Mouse (Mus musculus) embryo, embryonic 11.5 days (tissue): ENCODE measurements around the gene Atp8b4.
"Not testable (repeated sequence)": the region's sequence is repeated elsewhere in the genome, so short reads cannot be mapped to it uniquely, and the experiment has no call there.

ENCODE experiments used
- DNase-seq: peaks from one replicate; pipeline ENCODE4 v3.0.0-alpha.2; 2012; ENCODE audit warnings: low read depth, low spot score

Atp8b4 gene

GRCm38 (mm10) chr2:126500521-126500920 is at the start of gene Atp8b4:
Gene Atp8b4, minus strand, starts transcription at chr2:126500674.
- no peak for DNase-seq

DNA sequence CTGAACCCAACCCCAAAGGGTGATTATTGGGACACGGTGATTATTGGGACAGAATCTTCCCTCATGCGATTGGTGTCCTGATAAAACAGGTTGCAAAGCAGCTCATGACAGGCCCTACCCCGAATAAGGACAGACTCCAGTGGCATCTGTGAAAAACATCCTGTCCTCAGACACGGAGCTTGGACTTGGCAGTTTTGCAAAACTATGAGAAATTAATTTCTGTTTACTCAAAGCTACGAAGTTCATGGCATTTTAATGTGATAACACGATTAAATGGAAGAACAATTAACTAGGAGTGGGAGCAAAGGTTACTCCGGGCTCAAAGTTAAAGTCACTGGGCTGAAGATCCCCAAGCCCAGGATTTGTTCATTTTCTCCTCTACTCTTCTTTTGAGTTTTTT is 49.2 kb upstream of the Atp8b4 start:
- no peak for DNase-seq

GRCm38 (mm10) chr2:126546392-126546791 is 45.9 kb upstream of the Atp8b4 start:
- DNase-seq: no peak

GRCm38 (mm10) chr2:126545297-126545696 is 44.8 kb upstream of the Atp8b4 start:
- DNase-seq: no peak

- no peak for DNase-seq
These were observed 41.7 kb upstream of the Atp8b4 start for GRCm38 (mm10) chr2:126542211-126542610.

DNA sequence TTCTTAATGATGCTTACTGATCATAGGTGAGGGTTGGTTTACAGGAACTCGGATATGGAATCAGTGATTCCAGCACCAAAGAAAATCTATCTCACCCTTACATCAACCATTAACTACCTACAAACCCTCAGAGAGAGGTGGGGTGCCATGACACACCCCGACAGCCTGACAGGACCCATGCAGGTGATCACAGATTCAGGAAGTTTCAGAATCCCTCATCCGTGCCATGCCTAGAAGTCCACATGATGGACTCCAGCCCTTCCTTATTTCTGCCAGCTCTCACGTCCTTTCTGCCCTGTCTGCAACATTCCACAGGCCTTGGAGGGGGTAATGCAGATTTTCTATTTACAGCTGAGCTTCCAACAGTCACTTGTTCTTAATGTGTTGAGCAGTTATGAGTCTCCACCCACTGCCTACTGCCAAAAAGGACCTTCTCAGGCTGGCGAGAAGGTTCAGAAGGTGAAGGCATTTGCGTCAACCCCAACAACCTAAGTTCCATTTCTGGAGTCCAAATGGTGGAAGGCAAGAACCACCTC is 40.0 kb upstream of the Atp8b4 start:
- DNase-seq: no peak

GRCm38 (mm10) chr2:126537654-126538053 is 37.2 kb upstream of the Atp8b4 start:
- DNase-seq: no peak

DNA sequence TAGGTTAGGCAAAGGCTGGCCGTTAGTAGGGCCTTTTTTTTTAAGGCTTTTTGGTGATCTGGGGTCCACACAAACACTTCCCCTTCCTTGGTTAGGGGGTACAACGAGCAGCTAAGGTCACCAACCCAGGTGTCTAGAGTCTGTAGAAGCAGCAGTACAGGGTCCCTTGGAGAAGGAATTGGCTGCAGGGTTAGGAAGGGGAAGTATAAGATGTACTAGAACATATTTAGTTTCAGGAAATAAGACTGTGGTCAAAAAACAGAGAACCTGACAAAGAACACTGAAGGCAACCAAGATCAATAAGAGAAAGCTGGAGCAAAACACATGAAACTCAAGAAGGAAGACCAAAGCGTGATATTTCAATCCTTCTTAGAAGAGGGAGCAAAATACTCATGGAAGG is 30.1 kb upstream of the Atp8b4 start:
- DNase-seq: no peak

DNA sequence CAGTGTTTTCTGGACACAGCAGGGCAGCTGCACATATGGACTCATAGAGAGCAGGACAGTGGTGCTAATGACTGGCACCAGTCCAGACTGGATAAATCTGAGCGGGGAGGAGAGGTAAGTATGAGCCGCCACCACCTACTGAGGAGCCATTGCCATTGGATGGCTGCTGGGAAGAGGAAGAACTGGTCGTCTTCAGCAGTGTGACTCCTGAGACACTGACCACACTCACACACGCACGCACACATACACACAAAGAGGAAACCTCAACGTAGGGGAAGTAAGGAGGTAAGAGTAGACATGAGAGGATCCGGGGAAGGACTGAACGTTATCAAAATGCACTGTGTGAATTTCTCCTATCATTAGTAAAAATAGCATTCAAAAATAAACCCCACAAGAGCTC is 27.0 kb upstream of the Atp8b4 start:
- DNase-seq: no peak

GRCm38 (mm10) chr2:126524271-126524670 is 23.8 kb upstream of the Atp8b4 start:
- no peak for DNase-seq

DNA sequence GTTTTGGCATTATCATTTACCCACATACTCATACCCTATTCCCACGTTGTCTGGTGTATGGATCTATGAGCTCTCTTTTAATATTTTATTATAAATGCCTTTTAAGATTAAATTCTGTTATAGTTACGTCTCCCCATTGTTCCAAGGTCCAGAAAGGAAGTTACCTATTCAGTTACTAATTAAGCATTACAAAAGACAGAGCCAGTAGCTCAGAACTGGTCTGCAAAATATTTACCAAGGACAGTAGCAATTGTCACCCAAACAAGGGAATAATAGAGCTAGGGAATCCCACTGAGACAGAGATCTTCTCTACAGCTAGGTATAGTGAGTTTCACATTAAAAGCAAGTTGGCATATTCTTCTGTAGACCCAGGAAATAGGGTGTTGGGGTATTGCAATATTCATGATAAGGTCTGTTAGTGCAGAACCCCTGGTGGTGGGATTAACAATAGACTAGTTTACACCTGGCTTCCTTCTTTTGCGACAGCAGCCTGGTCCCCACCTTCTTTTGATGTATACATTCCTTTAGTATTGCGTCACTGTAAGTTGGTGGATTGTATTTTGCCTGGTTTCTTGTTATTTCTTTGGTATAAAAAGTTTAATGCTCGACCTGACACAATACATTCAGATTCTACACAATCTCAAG is 22.7 kb upstream of the Atp8b4 start:
- not testable (repeated sequence) for DNase-seq

GRCm38 (mm10) chr2:126522056-126522455 is 21.6 kb upstream of the Atp8b4 start:
- DNase-seq: no peak

- DNase-seq: no peak
These were observed 21.0 kb upstream of the Atp8b4 start for GRCm38 (mm10) chr2:126521471-126521870.

GRCm38 (mm10) chr2:126520828-126521227 is 20.4 kb upstream of the Atp8b4 start:
- peak; percentile 44 for DNase-seq

GRCm38 (mm10) chr2:126519872-126520581 is 19.6 kb upstream of the Atp8b4 start:
- no peak for DNase-seq

DNA sequence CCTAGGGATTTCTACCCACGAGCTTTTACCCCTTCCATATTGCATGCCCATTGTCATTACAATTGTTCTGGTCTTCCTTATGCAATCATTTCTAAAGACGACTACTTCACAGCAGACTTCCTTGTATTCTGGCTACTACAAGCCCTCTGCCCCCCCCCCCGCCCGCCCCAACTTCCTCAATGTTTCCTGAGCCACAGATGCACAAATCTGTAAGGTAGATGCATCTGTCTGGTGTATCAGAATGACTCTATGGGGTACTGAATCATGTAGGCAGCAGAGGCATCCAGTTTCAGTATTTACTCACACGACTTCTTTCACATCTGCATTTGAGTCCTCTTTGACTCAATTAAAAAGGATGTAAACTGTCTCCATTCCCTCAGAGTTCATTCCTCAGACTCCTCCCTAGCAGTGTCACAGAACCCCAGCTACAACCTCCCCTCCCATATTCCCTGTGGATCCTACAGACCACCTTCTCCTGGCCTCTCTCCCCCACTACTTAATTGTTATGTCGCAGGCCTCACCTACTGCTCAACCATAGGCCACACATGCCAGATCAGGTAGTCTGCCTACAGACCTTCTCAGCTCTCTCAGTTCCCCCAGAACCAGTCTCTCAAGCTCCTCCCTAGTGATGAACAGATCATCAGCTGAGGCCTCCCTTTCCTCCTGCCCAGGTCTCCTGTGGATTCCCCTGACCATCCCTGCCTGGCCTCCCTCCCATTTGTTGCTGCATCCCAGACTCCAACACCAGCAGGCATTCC is 14.8 kb upstream of the Atp8b4 start:
- DNase-seq: no peak

DNA sequence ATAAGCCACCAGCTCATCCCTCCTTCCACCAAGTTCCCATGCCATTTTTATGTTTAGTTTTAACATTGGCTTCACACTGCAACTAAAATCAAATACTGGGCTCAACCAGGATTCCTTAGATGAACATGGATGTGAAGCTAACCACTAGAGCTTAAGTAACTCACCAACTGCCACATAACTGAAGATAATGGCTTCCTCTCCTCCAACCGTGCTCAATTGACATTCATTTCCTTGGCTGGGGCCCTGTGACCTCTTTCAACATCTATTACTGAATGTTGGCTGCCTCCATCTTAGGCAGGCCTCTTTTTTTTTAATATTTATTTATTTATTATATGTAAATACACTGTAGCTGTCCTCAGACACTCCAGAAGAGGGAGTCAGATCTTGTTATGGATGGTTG is 7.8 kb upstream of the Atp8b4 start:
- no peak for DNase-seq

GRCm38 (mm10) chr2:126507477-126507876 is 7.0 kb upstream of the Atp8b4 start:
- no peak for DNase-seq

- DNase-seq: no peak
These were observed 4.7 kb upstream of the Atp8b4 start for GRCm38 (mm10) chr2:126505156-126505555.

GRCm38 (mm10) chr2:126499730-126500129 is 744 bp downstream of the Atp8b4 start:
- no peak for DNase-seq

GRCm38 (mm10) chr2:126498761-126499452 is 1.6 kb downstream of the Atp8b4 start:
- DNase-seq: no peak

GRCm38 (mm10) chr2:126496838-126497237 is 3.6 kb downstream of the Atp8b4 start:
- DNase-seq: no peak
